Mouse (Mus musculus) liver, adult 2 months (tissue): ENCODE measurements around the gene Gm6583.

Experiments
- CTCF ChIP-seq: fragments of 200-500 bp; IDR thresholded peaks from 2 replicates; pipeline ENCODE4 v1.5.1; 2011; ENCODE audit warnings: low read depth, low read length, control low read depth
- POLR2A ChIP-seq: fragments of 200-500 bp; IDR thresholded peaks from 2 replicates; pipeline ENCODE4 v1.6.1; 2011; ENCODE audit warnings: low read length, control low read depth; ENCODE audit not compliant: insufficient read depth; ENCODE audit errors: extremely low read depth

DNA sequence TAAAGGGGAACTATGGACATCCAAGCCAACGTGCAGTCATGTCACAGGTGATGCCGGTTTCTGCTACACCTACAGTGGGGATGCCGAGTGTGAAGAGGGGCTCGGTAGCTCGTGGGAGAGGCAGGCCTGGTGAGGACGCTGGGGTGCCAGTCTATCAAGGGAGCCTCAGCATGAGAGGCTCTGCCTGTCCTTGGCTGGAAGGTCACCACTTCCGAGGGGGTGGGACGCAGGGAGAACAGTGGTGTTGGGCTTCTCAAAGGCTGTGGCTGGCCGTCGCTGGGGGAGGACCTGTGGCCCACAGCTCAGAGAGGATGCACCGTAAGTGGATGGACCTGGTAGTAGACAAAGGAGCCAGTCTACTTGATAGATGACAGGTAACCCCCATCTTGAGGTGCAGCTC lies 25.3 kb upstream of the Gm6583 start:
- no peak for TF ChIP-seq POLR2A
- no peak for TF ChIP-seq CTCF
